Mouse (Mus musculus) heart, postnatal 0 days (tissue): ENCODE data around the gene Echdc2. TPM values are rescaled to one million over a fixed set of nuclear protein-coding genes. Genes with fewer than 3 reads are reported as not detected.
A peak's percentile ranks its signal among the peaks of the same experiment; 100 is the strongest.
"Not testable (repeated sequence)": the region's sequence is repeated elsewhere in the genome, so short reads cannot be mapped to it uniquely, and the experiment has no call there.

ENCODE experiments used
- ATAC-seq: fragments of 200-750 bp; cut with Nextera tagmentation; 2 replicates; pipeline ENCODE4 v1.8.0; 2017; ENCODE audit warnings: low read depth, moderate number of reproducible peaks, moderate library complexity; ENCODE audit not compliant: insufficient read depth
- DNase-seq: peaks from one replicate; pipeline ENCODE4 v3.0.0-alpha.2; 2016; ENCODE audit warnings: low spot score
- H3K27ac ChIP-seq: fragments of 300-500 bp; sonication (generic); 2 replicates; pipeline ENCODE4 v1.5.1; 2014; ENCODE audit warnings: low read depth, mild to moderate bottlenecking
- H3K27me3 ChIP-seq: fragments of 300-500 bp; sonication (generic); 2 replicates; pipeline ENCODE4 v1.6.1; 2014; ENCODE audit warnings: low read length, mixed read lengths; ENCODE audit not compliant: control insufficient read depth, insufficient read depth
- H3K36me3 ChIP-seq: fragments of 300-500 bp; sonication (generic); replicated peaks from 2 replicates; pipeline ENCODE4 v1.6.1; 2014; ENCODE audit warnings: low read length, mixed read lengths; ENCODE audit not compliant: control insufficient read depth, insufficient read depth
- H3K4me1 ChIP-seq: fragments of 300-500 bp; sonication (generic); 2 replicates; pipeline ENCODE4 v1.6.1; 2014; ENCODE audit warnings: antibody characterized with exemption; ENCODE audit not compliant: control insufficient read depth, insufficient read depth
- H3K4me2 ChIP-seq: fragments of 300-500 bp; sonication (generic); 2 replicates; pipeline ENCODE4 v1.6.1; 2014; ENCODE audit warnings: low read depth, mild to moderate bottlenecking, low read length, moderate library complexity
- H3K4me3 ChIP-seq: fragments of 300-500 bp; sonication (generic); 2 replicates; pipeline ENCODE4 v1.5.1; 2014; ENCODE audit warnings: low read depth, low read length
- H3K9ac ChIP-seq: fragments of 300-500 bp; sonication (generic); replicated peaks from 2 replicates; pipeline ENCODE4 v1.6.1; 2014; ENCODE audit warnings: low read depth, low read length, mixed read lengths
- H3K9me3 ChIP-seq: fragments of 300-500 bp; sonication (generic); replicated peaks from 2 replicates; pipeline ENCODE4 v1.6.1; 2016; ENCODE audit warnings: low read length; ENCODE audit not compliant: control insufficient read depth
- CTCF ChIP-seq: IDR thresholded peaks from 2 replicates; pipeline ENCODE4 v1.5.1; 2016; ENCODE audit warnings: antibody characterized with exemption, control low read depth, low read depth
- EP300 ChIP-seq: IDR thresholded peaks from 2 replicates; pipeline ENCODE4 v1.6.1; 2016; ENCODE audit warnings: antibody characterized with exemption, low read depth
- WGBS: fragments of 180-500 bp; shearing (Covaris S2); extraction: QIAGEN DNeasy Blood & Tissue Kit; methylation state at CpG from one replicate; pipeline ENCODE4 v1.1.7; 2014; 5-methylcytosine and 5-hydroxymethylcytosine counted together
- polyA plus RNA-seq: library from polyadenylated mRNA; unstranded; fragments of >200 nt; fragmentation: Nextera tagmentation; extraction: Ambion mirVana; gene quantifications from 2 replicates; pipeline ENCODE4 v1.2.1, GENCODE M21; 2015
- total RNA-seq: library from RNA; depleted of rRNA; stranded (reverse); fragments of >200 nt; gene quantifications from 2 replicates; pipeline ENCODE4 v1.2.3, GENCODE M21; 2014; ENCODE audit warnings: low replicate concordance

Echdc2 gene
- total and polyA plus RNA-seq, 2 experiments from 2014 or later: 27.1 to 48.5 TPM

- H3K4me3 ChIP-seq: no peak overlapping the region
- H3K9me3 ChIP-seq: no peaks in the 10 kb centered on the region
- H3K36me3 ChIP-seq: no peaks in the 10 kb centered on the region
- DNase-seq (no peak), ATAC-seq (no peak)
- H3K27me3 ChIP-seq: no peaks in the 10 kb centered on the region
- no peaks in the 10 kb centered on the region for H3K4me1 ChIP-seq
- TF ChIP-seq EP300: no peak
- no peak for TF ChIP-seq CTCF
- no peak overlapping the region for H3K27ac ChIP-seq
- no peak overlapping the region for H3K9ac ChIP-seq
- WGBS: 85% methylated on average over 4 of the region's 4 CpGs
- H3K4me2 ChIP-seq: no peak overlapping the region
These were observed 39.0 kb upstream of the Echdc2 start for GRCm38 (mm10) chr4:108126260-108126659.

- H3K4me1 ChIP-seq: no peaks in the 10 kb centered on the region
- no peaks in the 10 kb centered on the region for H3K9me3 ChIP-seq
- H3K27me3 ChIP-seq: no peaks in the 10 kb centered on the region
- no peak overlapping the region for H3K4me2 ChIP-seq
- no peak overlapping the region for H3K27ac ChIP-seq
- ATAC-seq (no peak), DNase-seq (no peak)
- TF ChIP-seq EP300 (no peak), CTCF (no peak)
- WGBS: 82% methylated on average over 5 of the region's 5 CpGs
- H3K9ac ChIP-seq: no peak overlapping the region
- no peak overlapping the region for H3K4me3 ChIP-seq
- H3K36me3 ChIP-seq: no peaks in the 10 kb centered on the region
These were observed 37.7 kb upstream of the Echdc2 start for GRCm38 (mm10) chr4:108127516-108127915.

- no peaks in the 10 kb centered on the region for H3K4me1 ChIP-seq
- H3K4me3 ChIP-seq: no peak overlapping the region
- no peaks in the 10 kb centered on the region for H3K36me3 ChIP-seq
- DNase-seq (no peak), ATAC-seq (no peak)
- WGBS: 67% methylated on average over 2 of the region's 2 CpGs
- H3K9ac ChIP-seq: no peak overlapping the region
- no peak overlapping the region for H3K27ac ChIP-seq
- TF ChIP-seq CTCF: no peak
- H3K4me2 ChIP-seq: no peak overlapping the region
- H3K9me3 ChIP-seq: no peaks in the 10 kb centered on the region
- no peaks in the 10 kb centered on the region for H3K27me3 ChIP-seq
These were observed 36.9 kb upstream of the Echdc2 start for GRCm38 (mm10) chr4:108128339-108128738.

GRCm38 (mm10) chr4:108130452-108130851 is 34.8 kb upstream of the Echdc2 start:
- Histone ChIP-seq H3K4me3 (no peak overlapping the region), H3K9me3 (no peaks in the 10 kb centered on the region), H3K36me3 (no peaks in the 10 kb centered on the region), H3K9ac (no peak overlapping the region), H3K27ac (no peak overlapping the region), H3K4me2 (no peak overlapping the region), H3K4me1 (no peaks in the 10 kb centered on the region), H3K27me3 (no peaks in the 10 kb centered on the region)
- no peak for DNase-seq
- TF ChIP-seq CTCF (no peak), EP300 (no peak)
- 71% methylated on average over 3 of the region's 3 CpGs for WGBS
- no peak for ATAC-seq

- WGBS: 73% methylated on average over 5 of the region's 5 CpGs
- TF ChIP-seq CTCF (no peak), EP300 (no peak)
These were observed 28.3 kb upstream of the Echdc2 start for GRCm38 (mm10) chr4:108136938-108137337.

GRCm38 (mm10) chr4:108143178-108143577 is 22.1 kb upstream of the Echdc2 start:
- H3K36me3 ChIP-seq, H3K9me3 ChIP-seq, H3K27ac ChIP-seq, DNase-seq, H3K4me3 ChIP-seq, ATAC-seq, H3K4me1 ChIP-seq, H3K4me2 ChIP-seq, H3K27me3 ChIP-seq, H3K9ac ChIP-seq: not testable (repeated sequence)
- 73% methylated on average over 2 of the region's 2 CpGs for WGBS
- peak; percentile 7; the same call in 1 of the 2 replicates for TF ChIP-seq CTCF

More at GRCm38 (mm10) chr4:108136938-108137337, 28.3 kb upstream of the Echdc2 start:
- H3K27ac ChIP-seq: no peak overlapping the region
- H3K36me3 ChIP-seq: no peaks in the 10 kb centered on the region
- H3K9ac ChIP-seq: no peak overlapping the region
- H3K27me3 ChIP-seq: no peaks in the 10 kb centered on the region
- H3K4me1 ChIP-seq: no peaks in the 10 kb centered on the region
- H3K9me3 ChIP-seq: no peaks in the 10 kb centered on the region
- H3K4me3 ChIP-seq: no peak overlapping the region
- DNase-seq (no peak), ATAC-seq (no peak)
- no peak overlapping the region for H3K4me2 ChIP-seq
